Mouse (Mus musculus): ENCODE results near the gene Ank2. TPM values are rescaled to one million over a fixed set of nuclear protein-coding genes. Genes with fewer than 3 reads are reported as not detected.
A peak's percentile ranks its signal among the peaks of the same experiment; 100 is the strongest.

Ank2 gene
- polyA plus RNA-seq, 1 experiment, result 0.29 TPM

DNA sequence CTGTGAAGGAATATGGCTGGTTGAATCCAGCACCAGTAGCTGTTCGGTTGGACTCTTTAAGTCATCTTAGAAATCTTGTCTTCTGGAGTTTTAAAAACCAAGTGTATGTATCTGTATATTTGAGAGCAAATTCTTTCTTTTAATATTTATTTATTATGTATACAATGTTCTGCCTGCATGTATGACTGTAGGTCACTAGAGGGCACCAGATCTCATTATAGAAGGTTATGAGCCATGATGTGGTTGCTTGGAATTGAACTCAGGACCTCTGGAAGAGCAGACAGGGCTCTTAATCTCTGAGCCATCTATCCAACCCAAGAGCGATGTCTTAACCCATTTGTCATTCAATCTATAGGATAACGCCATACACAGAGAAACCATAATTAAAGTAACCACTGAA lies 312.9 kb downstream of the Ank2 start:
- Histone ChIP-seq H3K36me3 (ENCODE audit: control insufficient read depth) (no peaks in the 10 kb centered on the region), H3K9me3 (ENCODE audit: control insufficient read depth, low read length) (no peaks in the 10 kb centered on the region), H3K4me1 (ENCODE audit: control insufficient read depth) (no peaks in the 10 kb centered on the region), H3K4me3 (replicated peaks) (no peak overlapping the region), H3K27me3 (ENCODE audit: control insufficient read depth) (no peaks in the 10 kb centered on the region)
- TF ChIP-seq TAL1 (IDR thresholded peaks at IDR 0.05; ENCODE audit: low read length) (no peak), GATA1 (IDR thresholded peaks at IDR 0.05; ENCODE audit: low read length) (no peak)

- Histone ChIP-seq H3K36me3 (ENCODE audit: control insufficient read depth) (no peaks in the 10 kb centered on the region), H3K27me3 (ENCODE audit: control insufficient read depth) (no peaks in the 10 kb centered on the region), H3K4me1 (ENCODE audit: control insufficient read depth) (no peaks in the 10 kb centered on the region), H3K9me3 (ENCODE audit: control insufficient read depth, low read length) (no peaks in the 10 kb centered on the region), H3K4me3 (replicated peaks) (no peak overlapping the region)
- TF ChIP-seq TAL1 (IDR thresholded peaks at IDR 0.05; ENCODE audit: low read length), result no peak
These were observed 315.0 kb downstream of the Ank2 start for GRCm38 (mm10) chr3:127183998-127184753.

DNA sequence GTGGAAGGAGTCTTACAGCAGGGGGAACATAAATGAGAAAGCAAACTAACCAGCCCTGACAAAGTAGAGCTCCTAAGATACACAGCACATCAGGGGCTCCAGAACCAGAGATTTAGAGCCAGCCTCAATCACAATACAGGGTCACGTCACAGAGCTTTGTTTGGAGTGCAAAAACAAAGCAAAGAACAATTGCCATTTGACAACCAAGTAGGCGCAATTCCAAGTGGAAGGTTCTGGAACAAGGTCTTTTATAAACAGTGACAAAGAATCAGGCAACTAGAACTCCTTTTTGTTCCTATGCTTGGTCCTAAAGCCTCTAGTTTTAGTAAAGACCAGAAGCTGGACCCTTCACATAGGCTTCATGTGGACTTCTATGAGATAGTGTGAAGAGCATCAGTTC lies 326.5 kb downstream of the Ank2 start:
- no peak for TF ChIP-seq TAL1 (IDR thresholded peaks at IDR 0.05; ENCODE audit: low read length)
- TF ChIP-seq GATA1 (IDR thresholded peaks at IDR 0.05; ENCODE audit: low read length), result no peak
- Histone ChIP-seq H3K36me3 (ENCODE audit: control insufficient read depth) (no peaks in the 10 kb centered on the region), H3K4me1 (ENCODE audit: control insufficient read depth) (no peaks in the 10 kb centered on the region), H3K27me3 (ENCODE audit: control insufficient read depth) (no peaks in the 10 kb centered on the region), H3K9me3 (ENCODE audit: control insufficient read depth, low read length) (no peaks in the 10 kb centered on the region), H3K4me3 (replicated peaks) (no peak overlapping the region)

- Histone ChIP-seq H3K4me1 (ENCODE audit: control insufficient read depth) (no peaks in the 10 kb centered on the region), H3K27me3 (ENCODE audit: control insufficient read depth) (no peaks in the 10 kb centered on the region), H3K4me3 (replicated peaks) (no peak overlapping the region), H3K9me3 (ENCODE audit: control insufficient read depth, low read length) (no peaks in the 10 kb centered on the region), H3K36me3 (ENCODE audit: control insufficient read depth) (no peaks in the 10 kb centered on the region)
- TF ChIP-seq TAL1 (IDR thresholded peaks at IDR 0.05; ENCODE audit: low read length), result no peak
- no peak for TF ChIP-seq GATA1 (IDR thresholded peaks at IDR 0.05; ENCODE audit: low read length)
These were observed 328.9 kb downstream of the Ank2 start for GRCm38 (mm10) chr3:127170246-127170645.

GRCm38 (mm10) chr3:127169114-127169513 lies 330.0 kb downstream of the Ank2 start:
- Histone ChIP-seq H3K4me1 (ENCODE audit: control insufficient read depth) (no peaks in the 10 kb centered on the region), H3K36me3 (ENCODE audit: control insufficient read depth) (no peaks in the 10 kb centered on the region), H3K9me3 (ENCODE audit: control insufficient read depth, low read length) (no peaks in the 10 kb centered on the region), H3K27me3 (ENCODE audit: control insufficient read depth) (no peaks in the 10 kb centered on the region; the same call in 1 of the 2 replicates), H3K4me3 (replicated peaks) (no peak overlapping the region)
- TF ChIP-seq GATA1 (IDR thresholded peaks at IDR 0.05; ENCODE audit: low read length), result no peak
- no peak for TF ChIP-seq TAL1 (IDR thresholded peaks at IDR 0.05; ENCODE audit: low read length)

- Histone ChIP-seq H3K4me1 (ENCODE audit: control insufficient read depth) (no peaks in the 10 kb centered on the region), H3K27me3 (ENCODE audit: control insufficient read depth) (peaks cover 29% of the 10 kb centered on the region), H3K4me3 (replicated peaks) (no peak overlapping the region), H3K36me3 (ENCODE audit: control insufficient read depth) (no peaks in the 10 kb centered on the region), H3K9me3 (ENCODE audit: control insufficient read depth, low read length) (no peaks in the 10 kb centered on the region)
- TF ChIP-seq TAL1 (IDR thresholded peaks at IDR 0.05; ENCODE audit: low read length) (no peak), GATA1 (IDR thresholded peaks at IDR 0.05; ENCODE audit: low read length) (no peak)
These were observed 335.4 kb downstream of the Ank2 start for GRCm38 (mm10) chr3:127163749-127164148.

DNA sequence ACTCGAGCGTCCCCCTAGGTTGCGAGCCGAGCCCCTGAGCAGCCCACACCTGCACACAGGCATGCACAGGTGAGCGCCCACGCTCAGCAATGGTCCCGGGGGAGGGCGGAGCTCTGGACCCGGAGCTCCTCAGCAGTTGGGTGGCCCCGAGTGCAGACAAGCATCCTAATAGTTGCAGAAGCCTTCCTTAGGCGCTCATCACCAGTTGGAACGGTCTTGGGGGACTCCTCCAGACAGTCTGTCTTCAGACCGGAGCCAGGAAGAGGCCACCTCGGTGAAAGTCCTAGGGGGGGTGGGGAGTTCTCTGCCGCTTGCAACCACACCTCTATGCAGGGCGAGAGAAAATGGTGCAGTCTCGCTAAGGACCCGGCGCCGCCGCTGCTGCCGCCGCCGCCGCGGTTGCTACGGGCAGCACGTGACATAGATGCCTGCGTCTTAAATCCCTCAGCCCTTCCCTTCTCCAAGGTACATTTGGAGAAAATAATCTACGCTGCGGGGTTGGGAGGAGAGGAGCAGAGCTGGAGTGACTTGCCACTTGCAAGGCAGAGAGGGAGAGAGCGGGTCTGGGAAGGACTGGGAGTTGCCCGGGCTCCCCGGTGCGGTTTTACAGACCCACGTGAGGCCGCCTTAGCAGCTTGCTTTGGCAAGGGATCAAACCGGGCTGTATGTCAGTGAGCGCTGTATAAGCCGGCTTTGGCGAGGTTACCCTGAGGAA lies 337.0 kb downstream of the Ank2 start:
- TF ChIP-seq TAL1 (IDR thresholded peaks at IDR 0.05; ENCODE audit: low read length) (no peak), GATA1 (IDR thresholded peaks at IDR 0.05; ENCODE audit: low read length) (no peak)
- peaks cover 29% of the 10 kb centered on the region for H3K27me3 ChIP-seq (ENCODE audit: control insufficient read depth)
- H3K4me3 ChIP-seq (replicated peaks), result peak overlapping the region; percentile 48
- H3K9me3 ChIP-seq (ENCODE audit: control insufficient read depth, low read length), result no peaks in the 10 kb centered on the region
- no peaks in the 10 kb centered on the region for H3K36me3 ChIP-seq (ENCODE audit: control insufficient read depth)
- no peaks in the 10 kb centered on the region for H3K4me1 ChIP-seq (ENCODE audit: control insufficient read depth)

GRCm38 (mm10) chr3:127161085-127161837 lies 337.9 kb downstream of the Ank2 start:
- peak overlapping the region; percentile 48 for H3K4me3 ChIP-seq (replicated peaks)
- peaks cover 29% of the 10 kb centered on the region for H3K27me3 ChIP-seq (ENCODE audit: control insufficient read depth)
- TF ChIP-seq GATA1 (IDR thresholded peaks at IDR 0.05; ENCODE audit: low read length), result no peak
- TF ChIP-seq TAL1 (IDR thresholded peaks at IDR 0.05; ENCODE audit: low read length), result no peak
- H3K36me3 ChIP-seq (ENCODE audit: control insufficient read depth), result no peaks in the 10 kb centered on the region
- no peaks in the 10 kb centered on the region for H3K9me3 ChIP-seq (ENCODE audit: control insufficient read depth, low read length)
- no peaks in the 10 kb centered on the region for H3K4me1 ChIP-seq (ENCODE audit: control insufficient read depth)

GRCm38 (mm10) chr3:127157706-127158105 lies 341.4 kb downstream of the Ank2 start:
- Histone ChIP-seq H3K4me1 (ENCODE audit: control insufficient read depth) (no peaks in the 10 kb centered on the region), H3K36me3 (ENCODE audit: control insufficient read depth) (no peaks in the 10 kb centered on the region), H3K27me3 (ENCODE audit: control insufficient read depth) (peaks cover 17% of the 10 kb centered on the region), H3K4me3 (replicated peaks) (no peak overlapping the region), H3K9me3 (ENCODE audit: control insufficient read depth, low read length) (peaks cover 2% of the 10 kb centered on the region; the same call in 1 of the 2 replicates)
- TF ChIP-seq TAL1 (IDR thresholded peaks at IDR 0.05; ENCODE audit: low read length) (no peak), GATA1 (IDR thresholded peaks at IDR 0.05; ENCODE audit: low read length) (no peak)
